Mouse (Mus musculus): ENCODE results near the gene Mycbpap. TPM values are rescaled to one million over a fixed set of nuclear protein-coding genes. Genes with fewer than 3 reads are reported as not detected.

Gene Mycbpap
- polyA plus RNA-seq, 1 experiment = 0.02 TPM

DNA sequence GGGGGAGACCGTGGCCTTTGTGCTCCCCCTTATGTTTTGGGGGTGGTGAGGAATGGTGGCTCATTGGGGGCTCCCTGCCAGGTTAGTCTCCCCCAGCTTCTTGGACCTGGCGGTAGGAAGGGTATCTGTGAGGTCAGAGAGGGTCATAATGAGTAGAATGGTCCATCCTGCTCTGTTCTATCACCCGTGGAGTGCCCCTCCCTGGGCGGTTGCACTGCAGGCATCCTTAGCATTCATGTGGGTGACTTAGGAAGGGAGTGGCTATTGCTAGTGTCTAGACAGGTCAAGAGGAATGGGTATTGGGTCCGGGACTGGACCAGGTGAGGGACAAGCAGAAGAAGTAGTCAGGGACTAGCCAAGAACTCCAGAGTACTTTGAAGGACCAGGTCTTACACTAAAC is 36.3 kb downstream of the Mycbpap start:
- TF ChIP-seq USF1 (IDR thresholded peaks at IDR 0.05; ENCODE audit: low read depth) (no peak), CEBPB (IDR thresholded peaks at IDR 0.05; ENCODE audit: insufficient read depth, poor library complexity, severe bottlenecking) (no peak), POLR2AphosphoS2 (IDR thresholded peaks at IDR 0.05; ENCODE audit: insufficient read length, low read depth) (no peak), SRF (IDR thresholded peaks at IDR 0.05; ENCODE audit: control insufficient read depth, insufficient read length, low read depth) (no peak), POLR2A (IDR thresholded peaks at IDR 0.05; ENCODE audit: insufficient read length, low read depth) (no peak), TCF12 (IDR thresholded peaks at IDR 0.05; ENCODE audit: insufficient read depth, poor library complexity, severe bottlenecking) (no peak), E2F4 (IDR thresholded peaks at IDR 0.05; ENCODE audit: insufficient read depth) (no peak), TCF3 (IDR thresholded peaks at IDR 0.05; ENCODE audit: insufficient read length, low read depth) (no peak), MYOG (IDR thresholded peaks at IDR 0.05; ENCODE audit: control insufficient read depth in 1 of 3, insufficient read depth in 1 of 3, insufficient read length in 2 of 3, low read depth in 2 of 3) (no peak), MYOD1 (IDR thresholded peaks at IDR 0.05; ENCODE audit: control insufficient read depth in 1 of 3, insufficient read length in 2 of 3, low read depth in 2 of 3) (no peak), MAX (IDR thresholded peaks at IDR 0.05; ENCODE audit: low read depth) (no peak), REST (IDR thresholded peaks at IDR 0.05; ENCODE audit: insufficient read depth, insufficient read length) (no peak)
- Histone ChIP-seq H3ac (ENCODE audit: control insufficient read depth, insufficient read length) (no peak overlapping the region), H3K4me2 (ENCODE audit: low read depth) (no peak overlapping the region), H3K36me3 (ENCODE audit: control insufficient read depth, insufficient read depth) (no peaks in the 10 kb centered on the region), H3K79me2 (ENCODE audit: control insufficient read depth, insufficient read depth) (no peaks in the 10 kb centered on the region), H3K27me3 (ENCODE audit: control insufficient read depth, insufficient read depth, insufficient read length) (peaks cover 56% of the 10 kb centered on the region), H3K4me3 (no peak overlapping the region)

DNA sequence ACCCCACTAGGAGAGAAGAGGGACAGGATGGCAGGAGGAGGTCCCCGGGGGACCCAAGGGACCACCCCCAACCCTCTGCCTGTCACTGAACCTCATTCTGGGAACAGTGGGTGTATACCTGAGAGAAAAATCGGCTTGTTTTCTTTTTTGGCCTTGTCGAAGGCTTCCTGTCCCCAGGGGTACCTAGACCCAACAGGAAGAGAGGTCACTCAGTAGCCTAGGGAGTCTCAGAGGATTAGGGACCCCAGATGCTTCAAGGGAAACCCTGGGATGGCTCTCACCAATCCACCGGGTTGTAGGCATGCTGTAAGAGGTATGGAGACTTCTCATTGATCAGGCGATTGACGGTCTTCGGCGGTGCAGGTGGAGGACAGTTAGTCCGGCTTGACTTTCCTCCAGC is 36.9 kb downstream of the Mycbpap start:
- Histone ChIP-seq H3K36me3 (ENCODE audit: control insufficient read depth, insufficient read depth) (no peaks in the 10 kb centered on the region), H3ac (ENCODE audit: control insufficient read depth, insufficient read length) (no peak overlapping the region), H3K4me3 (no peak overlapping the region), H3K4me2 (ENCODE audit: low read depth) (no peak overlapping the region), H3K27me3 (ENCODE audit: control insufficient read depth, insufficient read depth, insufficient read length) (peaks cover 60% of the 10 kb centered on the region), H3K79me2 (ENCODE audit: control insufficient read depth, insufficient read depth) (no peaks in the 10 kb centered on the region)
- no peak for TF ChIP-seq TCF12 (IDR thresholded peaks at IDR 0.05; ENCODE audit: insufficient read depth, poor library complexity, severe bottlenecking)
- TF ChIP-seq POLR2AphosphoS2 (IDR thresholded peaks at IDR 0.05; ENCODE audit: insufficient read length, low read depth) = no peak

DNA sequence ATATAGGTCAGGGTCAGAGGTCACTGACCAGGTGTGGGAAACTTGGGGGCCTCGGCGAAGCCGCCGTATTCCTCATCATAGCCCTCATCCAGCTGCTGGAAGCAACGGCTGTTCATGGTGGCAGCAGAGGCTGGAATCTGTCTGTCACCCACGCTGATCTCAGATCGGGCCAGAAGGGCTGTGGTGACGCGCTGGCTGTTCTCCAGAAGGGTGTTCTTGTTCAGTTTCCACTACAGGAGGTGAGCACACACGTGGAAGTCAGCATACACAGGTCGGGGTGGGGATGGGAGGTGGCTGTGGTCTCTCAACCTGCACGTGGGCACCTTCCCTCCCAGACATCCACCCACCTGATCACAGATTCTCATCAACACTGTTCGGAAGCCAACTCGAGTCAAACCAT is 37.6 kb downstream of the Mycbpap start:
- H3K4me3 ChIP-seq = no peak overlapping the region
- H3K36me3 ChIP-seq (ENCODE audit: control insufficient read depth, insufficient read depth) = no peaks in the 10 kb centered on the region
- no peaks in the 10 kb centered on the region for H3K79me2 ChIP-seq (ENCODE audit: control insufficient read depth, insufficient read depth)
- TF ChIP-seq REST (IDR thresholded peaks at IDR 0.05; ENCODE audit: insufficient read depth, insufficient read length) (no peak), POLR2AphosphoS2 (IDR thresholded peaks at IDR 0.05; ENCODE audit: insufficient read length, low read depth) (no peak), TCF12 (IDR thresholded peaks at IDR 0.05; ENCODE audit: insufficient read depth, poor library complexity, severe bottlenecking) (no peak), MYOD1 (IDR thresholded peaks at IDR 0.05; ENCODE audit: control insufficient read depth in 1 of 3, insufficient read length in 2 of 3, low read depth in 2 of 3) (no peak), SRF (IDR thresholded peaks at IDR 0.05; ENCODE audit: control insufficient read depth, insufficient read length, low read depth) (no peak), TCF3 (IDR thresholded peaks at IDR 0.05; ENCODE audit: insufficient read length, low read depth) (no peak), CEBPB (IDR thresholded peaks at IDR 0.05; ENCODE audit: insufficient read depth, poor library complexity, severe bottlenecking) (no peak), MYOG (IDR thresholded peaks at IDR 0.05; ENCODE audit: control insufficient read depth in 1 of 3, insufficient read depth in 1 of 3, insufficient read length in 2 of 3, low read depth in 2 of 3) (no peak), MAX (IDR thresholded peaks at IDR 0.05; ENCODE audit: low read depth) (no peak), POLR2A (IDR thresholded peaks at IDR 0.05; ENCODE audit: insufficient read length, low read depth) (no peak)
- peaks cover 66% of the 10 kb centered on the region for H3K27me3 ChIP-seq (ENCODE audit: control insufficient read depth, insufficient read depth, insufficient read length)
- no peak overlapping the region for H3K4me2 ChIP-seq (ENCODE audit: low read depth)
- H3ac ChIP-seq (ENCODE audit: control insufficient read depth, insufficient read length) = no peak overlapping the region

DNA sequence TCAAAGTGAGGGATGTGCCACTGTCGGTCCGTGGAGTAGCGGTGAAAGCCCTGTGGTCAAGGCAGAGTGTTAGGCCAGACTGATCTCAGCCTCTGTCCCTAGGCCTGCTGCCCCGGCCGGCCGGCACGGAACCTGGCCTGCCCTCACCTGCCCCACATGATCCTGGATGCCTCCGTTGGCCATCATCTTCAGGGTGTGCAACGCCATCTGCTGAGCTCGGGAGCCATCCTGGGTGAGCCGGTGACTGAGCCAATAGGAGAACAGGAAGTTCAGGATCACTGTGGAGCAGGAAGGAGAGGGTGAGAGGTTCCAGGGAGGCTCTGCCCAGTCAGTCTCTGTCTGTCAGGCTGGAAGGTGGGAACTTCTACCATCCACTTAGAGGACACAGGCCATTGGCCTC is 38.1 kb downstream of the Mycbpap start:
- H3ac ChIP-seq (ENCODE audit: control insufficient read depth, insufficient read length) = no peak overlapping the region
- no peaks in the 10 kb centered on the region for H3K36me3 ChIP-seq (ENCODE audit: control insufficient read depth, insufficient read depth)
- peaks cover 70% of the 10 kb centered on the region for H3K27me3 ChIP-seq (ENCODE audit: control insufficient read depth, insufficient read depth, insufficient read length)
- no peak overlapping the region for H3K4me3 ChIP-seq
- H3K4me2 ChIP-seq (ENCODE audit: low read depth) = no peak overlapping the region
- no peak for TF ChIP-seq REST (IDR thresholded peaks at IDR 0.05; ENCODE audit: insufficient read depth, insufficient read length)
- no peak for TF ChIP-seq TCF12 (IDR thresholded peaks at IDR 0.05; ENCODE audit: insufficient read depth, poor library complexity, severe bottlenecking)
- no peak for TF ChIP-seq SRF (IDR thresholded peaks at IDR 0.05; ENCODE audit: control insufficient read depth, insufficient read length, low read depth)
- no peak for TF ChIP-seq TCF3 (IDR thresholded peaks at IDR 0.05; ENCODE audit: insufficient read length, low read depth)
- TF ChIP-seq MYOD1 (IDR thresholded peaks at IDR 0.05; ENCODE audit: control insufficient read depth in 1 of 3, insufficient read length in 2 of 3, low read depth in 2 of 3) = no peak
- no peaks in the 10 kb centered on the region for H3K79me2 ChIP-seq (ENCODE audit: control insufficient read depth, insufficient read depth)

DNA sequence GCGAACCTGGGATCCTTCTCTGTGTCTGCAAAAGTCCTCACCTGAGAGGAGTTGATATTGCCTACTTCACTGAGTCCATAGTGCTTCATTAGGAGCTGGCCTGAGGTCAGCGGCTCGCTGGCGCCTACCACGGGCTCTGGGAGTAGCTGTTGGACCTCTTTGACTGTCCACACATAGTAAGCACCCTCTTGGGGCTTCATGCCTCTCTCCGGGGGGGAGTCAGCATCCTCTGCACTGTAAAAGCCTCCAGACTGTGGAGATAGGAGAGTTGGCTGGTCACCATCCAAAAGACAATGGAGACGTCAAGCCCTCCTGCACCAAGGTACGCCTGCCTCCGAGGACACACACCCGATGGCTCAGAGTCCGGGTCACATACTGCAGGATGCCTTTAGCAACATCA is 38.8 kb downstream of the Mycbpap start:
- no peaks in the 10 kb centered on the region for H3K79me2 ChIP-seq (ENCODE audit: control insufficient read depth, insufficient read depth)
- H3K27me3 ChIP-seq (ENCODE audit: control insufficient read depth, insufficient read depth, insufficient read length) = peaks cover 77% of the 10 kb centered on the region
- H3K36me3 ChIP-seq (ENCODE audit: control insufficient read depth, insufficient read depth) = no peaks in the 10 kb centered on the region
- no peak overlapping the region for H3K4me2 ChIP-seq (ENCODE audit: low read depth)
- TF ChIP-seq REST (IDR thresholded peaks at IDR 0.05; ENCODE audit: insufficient read depth, insufficient read length) (no peak), MYOG (IDR thresholded peaks at IDR 0.05; ENCODE audit: control insufficient read depth in 1 of 3, insufficient read depth in 1 of 3, insufficient read length in 2 of 3, low read depth in 2 of 3) (no peak), USF1 (IDR thresholded peaks at IDR 0.05; ENCODE audit: low read depth) (no peak), TCF12 (IDR thresholded peaks at IDR 0.05; ENCODE audit: insufficient read depth, poor library complexity, severe bottlenecking) (no peak), TCF3 (IDR thresholded peaks at IDR 0.05; ENCODE audit: insufficient read length, low read depth) (no peak), E2F4 (IDR thresholded peaks at IDR 0.05; ENCODE audit: insufficient read depth) (no peak)
- H3K4me3 ChIP-seq = no peak overlapping the region
- H3ac ChIP-seq (ENCODE audit: control insufficient read depth, insufficient read length) = no peak overlapping the region
